Mouse (Mus musculus): ENCODE measurements around the gene Fbxw21. TPM values are rescaled to one million over a fixed set of nuclear protein-coding genes. Genes with fewer than 3 reads are reported as not detected.
A peak's percentile ranks its signal among the peaks of the same experiment; 100 is the strongest.

Gene Fbxw21
- total RNA-seq, 1 experiment: not detected

DNA sequence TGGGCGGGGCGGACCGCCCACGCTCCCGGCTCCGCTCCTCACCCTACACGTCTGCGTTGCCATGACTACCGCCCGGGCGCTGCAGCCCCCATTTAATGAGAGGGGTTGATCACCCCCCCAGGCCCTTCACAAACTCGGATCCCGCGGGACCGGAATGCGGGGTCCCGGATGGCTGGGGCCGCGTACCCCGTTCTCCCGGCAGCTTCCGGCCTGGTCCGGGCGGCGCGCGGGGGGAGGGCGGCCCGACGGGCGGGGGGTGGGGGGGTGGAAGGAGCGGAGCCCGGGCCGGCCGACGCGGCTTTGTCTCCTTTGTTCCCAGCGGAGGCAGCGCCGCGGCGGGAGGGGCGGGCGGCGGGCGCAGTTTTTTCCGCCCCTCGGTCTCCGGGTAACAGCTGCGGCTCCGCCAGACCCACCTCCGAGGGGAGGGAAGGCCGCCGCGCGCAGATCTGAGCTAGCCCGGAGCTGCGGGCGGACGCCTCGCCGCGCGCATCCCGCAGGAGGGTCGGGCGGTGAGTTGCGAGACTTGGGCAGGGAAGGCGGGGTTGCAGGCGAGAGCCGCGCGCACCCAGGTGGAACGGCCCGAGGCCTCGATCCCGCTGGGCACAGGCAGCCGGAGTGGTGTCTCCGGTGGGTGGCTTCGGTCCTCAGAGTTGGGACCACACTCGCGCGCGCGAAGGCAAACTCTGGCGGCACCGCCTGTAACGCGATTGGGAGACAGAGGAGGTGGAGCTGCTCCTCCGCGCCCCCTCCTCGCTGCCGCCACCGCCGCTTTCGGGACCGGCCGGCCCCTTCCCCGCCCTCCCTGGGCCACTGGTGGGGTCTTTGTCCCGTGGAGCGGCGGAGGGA is 66.5 kb downstream of the Fbxw21 start, which contains the start of gene Plxnb1:
TSS of gene Plxnb1 (plus strand) at position 253 of the 846 bp plus-strand sequence.
- Histone ChIP-seq H3K36me3 (ENCODE audit: control insufficient read depth, insufficient read depth, low read length, poor library complexity, severe bottlenecking) (peaks cover 14% of the 10 kb centered on the region; the same call in 1 of the 2 replicates), H3K4me1 (ENCODE audit: control insufficient read depth in 2 of 2, insufficient read depth in 2 of 2, low read length in 2 of 2, poor library complexity in 1 of 2) (peaks cover 0 to 18% of the 10 kb centered on the region in 2 experiments; a peak in 1 of 4 replicates), H3K9me3 (ENCODE audit: control insufficient read depth, insufficient read depth, low read depth, low read length) (no peaks in the 10 kb centered on the region), H3K27ac (ENCODE audit: insufficient read depth, low read depth, low read length, poor library complexity, severe bottlenecking) (peak within 1 kb of the TSS; percentile 78), H3K4me3 (ENCODE audit: insufficient read depth in 1 of 2, low read depth in 1 of 2, low read length in 2 of 2, poor library complexity in 1 of 2, severe bottlenecking in 1 of 2) (peak within 1 kb of the TSS; percentile 82 to 84), H3K9ac (ENCODE audit: insufficient read depth, low read depth, low read length, poor library complexity, severe bottlenecking) (peak within 1 kb of the TSS; percentile 85)
- in situ Hi-C loops (cut with MboI; ENCODE audit: low sequenced_read_pairs in 2 of 2, unreplicated experiment in 2 of 2): no loop called here
- TF ChIP-seq CHD2 (IDR thresholded peaks at IDR 0.05; ENCODE audit: low read depth, low read length): no peak
- 0 out of 2 replicates have a peak, but pooled peaks have one; percentile 42 for TF ChIP-seq HCFC1 (IDR thresholded peaks at IDR 0.05; ENCODE audit: borderline replicate concordance, insufficient read depth, low read length)
- no peak for DNase-seq (ENCODE audit: low read depth, low spot score)

DNA sequence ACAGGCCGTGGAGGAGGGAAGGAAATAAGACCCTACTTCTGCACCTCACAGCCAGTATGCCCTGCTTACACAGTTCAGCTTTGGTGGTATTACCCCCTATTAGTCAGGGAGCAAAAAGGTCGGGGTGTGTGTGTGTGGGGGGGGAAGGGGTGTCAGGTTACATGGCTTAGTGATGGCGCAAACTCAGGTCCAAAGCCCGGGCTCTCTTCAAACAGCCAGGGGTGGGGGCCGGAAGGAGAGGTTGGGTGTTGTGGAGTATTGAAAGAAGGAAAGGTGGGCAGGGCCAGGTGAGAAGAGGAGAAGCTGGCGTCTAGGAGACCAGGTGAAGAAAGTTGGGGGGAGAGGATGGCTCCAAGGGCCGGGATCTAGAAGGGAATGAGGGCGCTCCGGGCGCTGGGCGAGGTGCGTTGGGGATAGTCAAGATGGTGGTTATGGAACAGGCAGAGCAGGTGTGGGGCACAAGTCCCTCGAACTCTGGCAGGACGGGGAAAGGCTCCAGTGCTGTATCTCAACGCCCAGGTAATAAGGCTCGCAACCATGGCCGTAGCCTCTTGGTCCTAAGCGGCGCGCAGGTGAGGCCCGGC is 67.2 kb downstream of the Fbxw21 start:
- peaks cover 0 to 18% of the 10 kb centered on the region in 2 experiments; a peak in 1 of 4 replicates for H3K4me1 ChIP-seq (ENCODE audit: control insufficient read depth in 2 of 2, insufficient read depth in 2 of 2, low read length in 2 of 2, poor library complexity in 1 of 2)
- no peaks in the 10 kb centered on the region for H3K9me3 ChIP-seq (ENCODE audit: control insufficient read depth, insufficient read depth, low read depth, low read length)
- TF ChIP-seq ZNF384 (IDR thresholded peaks at IDR 0.05; ENCODE audit: low read depth, low read length): no peak
- TF ChIP-seq CHD2 (IDR thresholded peaks at IDR 0.05; ENCODE audit: low read depth, low read length): 0 out of 2 replicates have a peak, but pooled peaks have one; percentile 32
- peak; percentile 55; the same call in 1 of the 2 replicates for TF ChIP-seq HCFC1 (IDR thresholded peaks at IDR 0.05; ENCODE audit: borderline replicate concordance, insufficient read depth, low read length)
- 0 out of 2 replicates have a peak, but pooled peaks have one; percentile 9 for TF ChIP-seq ZC3H11A (IDR thresholded peaks at IDR 0.05; ENCODE audit: borderline replicate concordance, low read depth, low read length)
- TF ChIP-seq MAFK (IDR thresholded peaks at IDR 0.05; ENCODE audit: insufficient read depth, low read depth, low read length): no peak
- peak overlapping the region; percentile 82 to 84 for H3K4me3 ChIP-seq (ENCODE audit: insufficient read depth in 1 of 2, low read depth in 1 of 2, low read length in 2 of 2, poor library complexity in 1 of 2, severe bottlenecking in 1 of 2)
- peak overlapping the region; percentile 78 for H3K27ac ChIP-seq (ENCODE audit: insufficient read depth, low read depth, low read length, poor library complexity, severe bottlenecking)
- H3K36me3 ChIP-seq (ENCODE audit: control insufficient read depth, insufficient read depth, low read length, poor library complexity, severe bottlenecking): peaks cover 6% of the 10 kb centered on the region; the same call in 1 of the 2 replicates
- no peak for DNase-seq (ENCODE audit: low read depth, low spot score)
- in situ Hi-C loops (cut with MboI; ENCODE audit: low sequenced_read_pairs in 2 of 2, unreplicated experiment in 2 of 2): no loop called here
- H3K9ac ChIP-seq (ENCODE audit: insufficient read depth, low read depth, low read length, poor library complexity, severe bottlenecking): peak overlapping the region; percentile 85

DNA sequence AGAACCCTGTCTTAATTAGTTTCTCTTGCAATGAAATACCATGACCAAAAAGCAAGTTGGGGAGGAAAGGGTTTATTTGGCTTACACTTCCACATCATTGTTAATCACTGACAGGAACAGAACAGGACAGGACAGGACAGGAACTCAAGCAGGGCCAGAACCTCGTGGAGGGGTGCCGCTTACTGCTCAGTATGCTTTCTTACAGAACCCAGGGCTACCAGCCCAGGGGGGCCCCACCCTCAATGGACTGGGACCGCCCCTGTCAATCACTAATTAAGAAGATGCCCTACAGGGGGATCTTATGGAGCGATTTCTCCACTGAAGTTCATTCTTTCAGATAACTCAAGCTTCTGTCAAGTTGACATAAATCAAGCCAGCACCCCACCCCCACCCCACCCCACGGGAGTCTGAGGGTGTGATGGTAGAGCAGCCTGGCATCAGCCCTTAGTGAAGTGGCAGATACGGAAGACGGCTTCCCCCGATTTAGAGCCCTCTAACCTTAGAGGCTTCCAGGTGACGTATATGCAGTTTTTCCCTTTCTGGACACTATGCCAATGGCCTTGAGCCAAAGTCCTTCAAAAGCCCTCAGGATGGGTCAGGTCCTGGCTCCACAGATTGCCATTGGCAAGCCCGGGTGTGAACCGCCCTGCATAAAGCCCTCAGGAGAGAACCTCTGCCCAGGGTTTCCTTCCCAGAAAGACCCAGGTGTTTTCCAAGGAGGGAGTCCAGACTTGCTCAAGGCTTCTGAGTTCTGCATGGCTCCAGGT is 67.9 kb downstream of the Fbxw21 start:
- no peak for DNase-seq (ENCODE audit: low read depth, low spot score)
- Histone ChIP-seq H3K4me3 (ENCODE audit: insufficient read depth in 1 of 2, low read depth in 1 of 2, low read length in 2 of 2, poor library complexity in 1 of 2, severe bottlenecking in 1 of 2) (peak overlapping the region; percentile 82 to 84), H3K9me3 (ENCODE audit: control insufficient read depth, insufficient read depth, low read depth, low read length) (no peaks in the 10 kb centered on the region), H3K4me1 (ENCODE audit: control insufficient read depth in 2 of 2, insufficient read depth in 2 of 2, low read length in 2 of 2, poor library complexity in 1 of 2) (peaks cover 0 to 18% of the 10 kb centered on the region in 2 experiments; a peak in 1 of 4 replicates), H3K27ac (ENCODE audit: insufficient read depth, low read depth, low read length, poor library complexity, severe bottlenecking) (peak overlapping the region; percentile 4; the same call in 1 of the 2 replicates), H3K9ac (ENCODE audit: insufficient read depth, low read depth, low read length, poor library complexity, severe bottlenecking) (no peak overlapping the region), H3K36me3 (ENCODE audit: control insufficient read depth, insufficient read depth, low read length, poor library complexity, severe bottlenecking) (peaks cover under 1% of the 10 kb centered on the region; the same call in 1 of the 2 replicates)
- in situ Hi-C loops (cut with MboI; ENCODE audit: low sequenced_read_pairs in 2 of 2, unreplicated experiment in 2 of 2): no loop called here
- no peak for TF ChIP-seq HCFC1 (IDR thresholded peaks at IDR 0.05; ENCODE audit: borderline replicate concordance, insufficient read depth, low read length)
- no peak for TF ChIP-seq MAFK (IDR thresholded peaks at IDR 0.05; ENCODE audit: insufficient read depth, low read depth, low read length)
- no peak for TF ChIP-seq ZNF384 (IDR thresholded peaks at IDR 0.05; ENCODE audit: low read depth, low read length)

DNA sequence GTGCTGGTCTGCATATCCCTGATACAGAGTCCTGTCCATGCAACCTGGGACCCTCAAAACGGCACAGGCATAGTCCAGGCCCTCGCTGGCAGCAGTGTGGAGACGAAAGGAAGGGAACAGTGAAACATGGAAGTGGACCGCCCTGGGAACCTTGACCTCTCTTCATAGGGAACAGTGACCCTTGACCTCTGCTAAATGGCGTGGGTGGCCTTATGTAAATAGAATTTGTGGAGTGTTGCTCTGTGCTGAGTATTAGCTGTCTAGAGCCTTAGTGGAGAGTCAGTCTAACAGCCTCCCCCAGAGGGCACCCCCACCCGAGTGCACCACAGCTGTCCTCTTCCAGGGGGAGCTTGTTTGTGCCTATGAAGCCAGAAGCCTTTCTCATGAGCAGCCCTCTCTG is 69.0 kb downstream of the Fbxw21 start:
- no peak for DNase-seq (ENCODE audit: low read depth, low spot score)
- no peaks in the 10 kb centered on the region for H3K9me3 ChIP-seq (ENCODE audit: control insufficient read depth, insufficient read depth, low read depth, low read length)
- H3K27ac ChIP-seq (ENCODE audit: insufficient read depth, low read depth, low read length, poor library complexity, severe bottlenecking): no peak overlapping the region
- H3K4me1 ChIP-seq (ENCODE audit: control insufficient read depth in 2 of 2, insufficient read depth in 2 of 2, low read length in 2 of 2, poor library complexity in 1 of 2): peaks cover 3 to 20% of the 10 kb centered on the region in 2 experiments; a peak in 1 of 4 replicates
- in situ Hi-C loops (cut with MboI; ENCODE audit: low sequenced_read_pairs in 2 of 2, unreplicated experiment in 2 of 2): no loop called here
- no peak overlapping the region for H3K9ac ChIP-seq (ENCODE audit: insufficient read depth, low read depth, low read length, poor library complexity, severe bottlenecking)
- no peak for TF ChIP-seq ZC3H11A (IDR thresholded peaks at IDR 0.05; ENCODE audit: borderline replicate concordance, low read depth, low read length)
- no peak for TF ChIP-seq MAFK (IDR thresholded peaks at IDR 0.05; ENCODE audit: insufficient read depth, low read depth, low read length)
- no peak for TF ChIP-seq ZNF384 (IDR thresholded peaks at IDR 0.05; ENCODE audit: low read depth, low read length)
- no peak for TF ChIP-seq CHD2 (IDR thresholded peaks at IDR 0.05; ENCODE audit: low read depth, low read length)
- TF ChIP-seq HCFC1 (IDR thresholded peaks at IDR 0.05; ENCODE audit: borderline replicate concordance, insufficient read depth, low read length): no peak
- no peak overlapping the region for H3K4me3 ChIP-seq (ENCODE audit: insufficient read depth in 1 of 2, low read depth in 1 of 2, low read length in 2 of 2, poor library complexity in 1 of 2, severe bottlenecking in 1 of 2)
- H3K36me3 ChIP-seq (ENCODE audit: control insufficient read depth, insufficient read depth, low read length, poor library complexity, severe bottlenecking): no peaks in the 10 kb centered on the region; the same call in 1 of the 2 replicates

Data from ES-E14 (cell line).